Mouse (Mus musculus): ENCODE data around the gene Rhot2. TPM values are rescaled to one million over a fixed set of nuclear protein-coding genes. Genes with fewer than 3 reads are reported as not detected.

Gene Rhot2
- polyA plus RNA-seq, 1 experiment from 2014 or later: 9.8 TPM

GRCm38 (mm10) chr17:25883824-25884223, 39.2 kb upstream of the Rhot2 start:
- no peaks in the 10 kb centered on the region for H3K27me3 ChIP-seq (ENCODE audit: insufficient read depth, low read length)
- no peak overlapping the region for H3K4me2 ChIP-seq (ENCODE audit: low read depth, low read length)
- H3K9me3 ChIP-seq (ENCODE audit: low read length): no peaks in the 10 kb centered on the region
- no peak overlapping the region for H3K4me3 ChIP-seq (ENCODE audit: low read depth, low read length)
- H3K27ac ChIP-seq (ENCODE audit: low read depth): no peak overlapping the region
- no peak for ATAC-seq
- WGBS (ENCODE audit: insufficient replicate concordance): 89% methylated on average over 3 of the region's 3 CpGs
- H3K4me1 ChIP-seq (ENCODE audit: insufficient read depth): peaks cover 17% of the 10 kb centered on the region
- no peak overlapping the region for H3K9ac ChIP-seq (replicated peaks)
- TF ChIP-seq CTCF (IDR thresholded peaks at IDR 0.05; ENCODE audit: low read depth): peak; percentile 23
- no peak for TF ChIP-seq EP300 (IDR thresholded peaks at IDR 0.05; ENCODE audit: low read depth)
- peaks cover 24% of the 10 kb centered on the region for H3K36me3 ChIP-seq (replicated peaks; ENCODE audit: insufficient read depth, low read length)
- no peak for DNase-seq

DNA sequence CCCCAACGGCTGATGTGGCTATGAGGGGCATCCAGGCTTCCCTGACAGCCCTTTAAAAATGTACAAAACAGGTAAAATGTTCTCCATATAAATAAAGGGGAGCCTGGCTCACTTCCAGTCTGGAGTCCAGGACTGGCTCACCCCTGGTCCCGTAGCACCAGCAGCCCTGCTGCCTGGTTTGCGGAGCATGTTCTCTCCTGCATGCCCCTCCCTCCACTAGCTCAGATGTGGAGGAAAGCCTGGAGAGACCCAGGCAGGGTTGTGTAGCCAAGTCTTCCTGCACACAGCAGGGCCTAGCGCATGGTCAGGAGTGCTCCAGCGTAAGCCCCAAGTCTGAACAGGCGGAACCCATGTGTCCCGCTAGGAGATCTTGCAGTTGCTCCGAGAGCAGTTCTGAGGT, 38.6 kb upstream of the Rhot2 start:
- DNase-seq (no peak), ATAC-seq (no peak)
- Histone ChIP-seq H3K36me3 (replicated peaks; ENCODE audit: insufficient read depth, low read length) (peaks cover 30% of the 10 kb centered on the region), H3K4me1 (ENCODE audit: insufficient read depth) (peaks cover 17% of the 10 kb centered on the region), H3K9me3 (ENCODE audit: low read length) (no peaks in the 10 kb centered on the region), H3K9ac (replicated peaks) (no peak overlapping the region), H3K4me2 (ENCODE audit: low read depth, low read length) (no peak overlapping the region), H3K27ac (ENCODE audit: low read depth) (no peak overlapping the region), H3K27me3 (ENCODE audit: insufficient read depth, low read length) (no peaks in the 10 kb centered on the region), H3K4me3 (ENCODE audit: low read depth, low read length) (no peak overlapping the region)
- no peak for TF ChIP-seq CTCF (IDR thresholded peaks at IDR 0.05; ENCODE audit: low read depth)
- WGBS (ENCODE audit: insufficient replicate concordance): 87% methylated on average over 8 of the region's 8 CpGs

GRCm38 (mm10) chr17:25882306-25882705, 37.7 kb upstream of the Rhot2 start:
- Histone ChIP-seq H3K27ac (ENCODE audit: low read depth) (no peak overlapping the region), H3K4me3 (ENCODE audit: low read depth, low read length) (no peak overlapping the region), H3K27me3 (ENCODE audit: insufficient read depth, low read length) (no peaks in the 10 kb centered on the region), H3K4me1 (ENCODE audit: insufficient read depth) (peaks cover 17% of the 10 kb centered on the region), H3K9ac (replicated peaks) (no peak overlapping the region), H3K4me2 (ENCODE audit: low read depth, low read length) (no peak overlapping the region), H3K36me3 (replicated peaks; ENCODE audit: insufficient read depth, low read length) (peaks cover 23% of the 10 kb centered on the region), H3K9me3 (ENCODE audit: low read length) (no peaks in the 10 kb centered on the region)
- 53% methylated on average over 5 of the region's 5 CpGs for WGBS (ENCODE audit: insufficient replicate concordance)
- DNase-seq (no peak), ATAC-seq (peak; percentile 9; the same call in 1 of the 2 replicates)
- peak; percentile 31; the same call in 1 of the 2 replicates for TF ChIP-seq CTCF (IDR thresholded peaks at IDR 0.05; ENCODE audit: low read depth)
- TF ChIP-seq EP300 (IDR thresholded peaks at IDR 0.05; ENCODE audit: low read depth): no peak

DNA sequence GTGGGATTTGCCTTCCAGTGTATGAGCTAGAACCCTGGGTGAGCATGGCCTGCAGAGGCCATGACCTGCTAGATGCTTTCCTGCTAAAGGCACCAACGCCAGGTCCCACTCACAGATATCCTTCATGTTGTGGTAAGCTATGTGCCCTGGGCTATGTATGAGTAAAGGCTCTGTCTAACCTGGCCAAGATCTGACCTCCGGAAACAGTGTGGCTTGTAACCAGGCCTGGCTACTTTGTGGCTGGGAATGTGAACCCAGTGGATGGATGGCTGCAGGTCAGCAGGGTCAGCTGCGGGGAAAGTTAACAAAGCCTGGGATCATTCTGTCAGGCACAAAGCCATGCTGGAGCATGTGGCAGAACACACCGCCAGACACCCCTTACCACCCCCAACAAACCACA, 37.0 kb upstream of the Rhot2 start:
- 66% methylated on average over 4 of the region's 4 CpGs for WGBS (ENCODE audit: insufficient replicate concordance)
- ATAC-seq (no peak), DNase-seq (no peak)
- H3K9ac ChIP-seq (replicated peaks): no peak overlapping the region
- no peaks in the 10 kb centered on the region for H3K27me3 ChIP-seq (ENCODE audit: insufficient read depth, low read length)
- H3K4me1 ChIP-seq (ENCODE audit: insufficient read depth): peaks cover 21% of the 10 kb centered on the region
- no peaks in the 10 kb centered on the region for H3K9me3 ChIP-seq (ENCODE audit: low read length)
- no peak overlapping the region for H3K27ac ChIP-seq (ENCODE audit: low read depth)
- no peak overlapping the region for H3K4me3 ChIP-seq (ENCODE audit: low read depth, low read length)
- TF ChIP-seq EP300 (IDR thresholded peaks at IDR 0.05; ENCODE audit: low read depth) (no peak), CTCF (IDR thresholded peaks at IDR 0.05; ENCODE audit: low read depth) (no peak)
- peaks cover 23% of the 10 kb centered on the region for H3K36me3 ChIP-seq (replicated peaks; ENCODE audit: insufficient read depth, low read length)
- no peak overlapping the region for H3K4me2 ChIP-seq (ENCODE audit: low read depth, low read length)

- TF ChIP-seq EP300 (IDR thresholded peaks at IDR 0.05; ENCODE audit: low read depth) (no peak), CTCF (IDR thresholded peaks at IDR 0.05; ENCODE audit: low read depth) (no peak)
- Histone ChIP-seq H3K9ac (replicated peaks) (no peak overlapping the region), H3K27ac (ENCODE audit: low read depth) (peak overlapping the region; percentile 7; the same call in 1 of the 2 replicates), H3K36me3 (replicated peaks; ENCODE audit: insufficient read depth, low read length) (peaks cover 23% of the 10 kb centered on the region), H3K9me3 (ENCODE audit: low read length) (no peaks in the 10 kb centered on the region), H3K4me2 (ENCODE audit: low read depth, low read length) (no peak overlapping the region), H3K27me3 (ENCODE audit: insufficient read depth, low read length) (no peaks in the 10 kb centered on the region), H3K4me3 (ENCODE audit: low read depth, low read length) (no peak overlapping the region), H3K4me1 (ENCODE audit: insufficient read depth) (peaks cover 24% of the 10 kb centered on the region)
- DNase-seq: no peak
- 42% methylated on average over 5 of the region's 5 CpGs for WGBS (ENCODE audit: insufficient replicate concordance)
- 0 out of 2 replicates have a peak, but pooled peaks have one; percentile 19 for ATAC-seq
Observed at GRCm38 (mm10) chr17:25880913-25881641, 36.4 kb upstream of the Rhot2 start.

- Histone ChIP-seq H3K36me3 (replicated peaks; ENCODE audit: insufficient read depth, low read length) (peaks cover 23% of the 10 kb centered on the region), H3K27me3 (ENCODE audit: insufficient read depth, low read length) (no peaks in the 10 kb centered on the region), H3K4me3 (ENCODE audit: low read depth, low read length) (no peak within 1 kb of the TSS), H3K27ac (ENCODE audit: low read depth) (peak within 1 kb of the TSS; percentile 7; the same call in 1 of the 2 replicates), H3K4me2 (ENCODE audit: low read depth, low read length) (no peak within 1 kb of the TSS), H3K4me1 (ENCODE audit: insufficient read depth) (peaks cover 24% of the 10 kb centered on the region), H3K9ac (replicated peaks) (no peak within 1 kb of the TSS), H3K9me3 (ENCODE audit: low read length) (no peaks in the 10 kb centered on the region)
- DNase-seq (no peak), ATAC-seq (peak; percentile 7; the same call in 1 of the 2 replicates)
- 56% methylated on average over 5 of the region's 5 CpGs for WGBS (ENCODE audit: insufficient replicate concordance)
- TF ChIP-seq EP300 (IDR thresholded peaks at IDR 0.05; ENCODE audit: low read depth): no peak
Observed at GRCm38 (mm10) chr17:25880196-25880910, 35.7 kb upstream of the Rhot2 start, which contains the start of gene Wfikkn1. TSS of gene Wfikkn1 (minus strand) at chr17:25880858.

Data from liver, postnatal 0 days (tissue).